Mouse (Mus musculus): ENCODE measurements around the gene Dhx29. TPM values are rescaled to one million over a fixed set of nuclear protein-coding genes. Genes with fewer than 3 reads are reported as not detected.

Gene Dhx29
- total RNA-seq (2021), result 10 to 100 TPM; 12.5 to 13.0 TPM
- long read RNA-seq, experiment 1, full-length matches to known transcripts, result 8 of 13 reads
- long read RNA-seq, experiment 1, partial matches to known transcripts, result 4 of 13 reads
- long read RNA-seq, experiment 1, other reads (novel, unspliced or antisense), result 1 of 13 reads
- long read RNA-seq, experiment 2, full-length matches to known transcripts, result 8 of 8 reads
- long read RNA-seq, experiment 2, partial matches to known transcripts, result 0 of 8 reads
- long read RNA-seq, experiment 2, other reads (novel, unspliced or antisense), result 0 of 8 reads

- peak; percentile 100 for DNase-seq
Observed at GRCm38 (mm10) chr13:112927287-112928001, at the start of gene Dhx29, which contains the start of gene Mtrex. Dhx29 (plus strand) TSS chr13:112927454. Mtrex (minus strand) TSS chr13:112927398.

- no peak for DNase-seq
Observed at GRCm38 (mm10) chr13:112887234-112887633, 40.0 kb upstream of the Dhx29 start.

GRCm38 (mm10) chr13:112902176-112902575, 25.1 kb upstream of the Dhx29 start:
- no peak for DNase-seq

GRCm38 (mm10) chr13:112909663-112910062, 17.6 kb upstream of the Dhx29 start:
- DNase-seq, result peak; percentile 51

GRCm38 (mm10) chr13:112910434-112910833, 16.8 kb upstream of the Dhx29 start:
- DNase-seq, result no peak

GRCm38 (mm10) chr13:112919141-112919865, 8.0 kb upstream of the Dhx29 start:
- DNase-seq, result no peak

- no peak for DNase-seq
Observed at GRCm38 (mm10) chr13:112920906-112921305, 6.3 kb upstream of the Dhx29 start.

DNA sequence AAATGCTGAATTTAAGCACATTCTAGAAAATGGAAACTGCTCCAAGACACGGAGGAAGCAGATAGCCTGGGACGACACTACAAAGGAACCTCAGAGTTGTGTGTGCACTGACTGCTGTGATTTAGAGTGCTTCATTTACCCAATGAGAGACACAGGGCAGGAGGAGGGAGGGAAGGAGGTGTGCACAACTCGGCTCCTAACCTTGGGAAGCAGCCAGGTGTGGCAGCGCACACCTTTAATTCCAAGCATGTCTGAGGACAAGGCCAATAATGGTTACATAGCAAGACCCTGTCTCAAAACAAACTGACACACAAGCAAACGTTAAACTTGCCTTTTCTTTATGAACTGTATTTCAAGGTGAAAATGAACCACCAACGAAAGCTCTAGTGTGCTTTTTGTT, 2.0 kb upstream of the Dhx29 start:
- DNase-seq, result no peak

DNA sequence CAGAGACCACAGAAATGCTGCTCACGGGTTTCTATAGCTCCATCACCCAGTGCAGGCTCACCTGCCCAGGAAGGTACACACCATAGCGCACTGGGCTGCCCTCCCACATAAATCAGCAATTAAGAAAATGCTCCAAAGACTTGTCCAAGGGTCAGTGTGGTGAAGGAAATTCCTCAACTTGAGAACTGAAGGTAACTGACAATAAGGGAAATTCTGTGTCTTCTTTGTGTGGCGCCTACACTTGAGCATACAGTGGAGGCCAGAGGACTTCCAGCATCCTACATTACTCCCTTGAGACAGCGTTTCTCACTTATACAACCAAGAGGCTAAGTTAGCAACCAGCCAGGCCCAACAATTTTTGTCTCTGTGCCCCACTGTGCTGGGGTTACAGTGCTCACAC, 1.3 kb upstream of the Dhx29 start:
- DNase-seq, result no peak

DNA sequence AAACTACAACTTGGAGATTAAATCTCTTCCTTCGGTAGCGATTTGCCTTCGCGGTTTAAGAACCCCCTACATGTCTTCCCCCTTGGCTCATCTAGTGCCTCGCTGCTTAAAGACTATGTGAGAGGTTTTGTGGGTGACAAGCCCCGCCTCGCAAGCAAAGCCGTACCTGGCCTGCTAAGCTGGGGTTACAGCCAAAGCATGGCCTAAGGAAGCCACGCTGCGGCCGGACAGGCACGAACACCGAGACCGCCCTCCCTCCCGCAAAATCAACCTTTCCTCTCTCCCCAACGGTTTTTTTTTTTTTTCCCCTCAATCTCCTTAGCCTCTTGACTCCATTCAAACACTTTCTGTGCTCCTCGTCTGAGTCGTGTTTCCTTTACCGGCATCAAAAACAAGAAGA, 458 bp upstream of the Dhx29 start:
- peak; percentile 40 for DNase-seq

GRCm38 (mm10) chr13:112928038-112928668, 899 bp downstream of the Dhx29 start:
- DNase-seq, result no peak

GRCm38 (mm10) chr13:112938130-112938529, 10.9 kb downstream of the Dhx29 start:
- no peak for DNase-seq

DNA sequence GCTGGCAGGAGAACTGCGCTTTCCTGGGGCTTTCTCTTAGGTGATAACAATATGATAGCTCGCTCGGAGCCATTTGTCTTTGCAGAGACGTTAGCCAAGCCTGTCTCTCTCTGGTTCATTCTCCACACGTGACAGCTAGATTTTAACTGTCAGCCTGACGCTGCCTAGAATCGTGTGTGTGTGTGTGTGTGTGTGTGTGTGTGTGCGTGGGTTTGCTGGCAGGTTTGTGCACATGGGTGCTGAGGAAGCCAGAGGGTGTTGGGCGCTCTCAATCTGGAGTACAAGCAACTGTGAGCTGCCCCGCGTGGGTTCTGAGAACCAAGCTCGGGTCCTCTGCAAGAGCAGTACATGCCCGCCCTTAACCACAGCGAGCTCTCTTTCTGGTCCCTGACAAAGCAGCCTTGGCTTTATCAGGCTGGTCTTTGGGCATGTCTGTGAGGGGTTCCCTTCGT, 14.7 kb downstream of the Dhx29 start:
- no peak for DNase-seq

GRCm38 (mm10) chr13:112945312-112945711, 18.1 kb downstream of the Dhx29 start:
- DNase-seq, result no peak

DNA sequence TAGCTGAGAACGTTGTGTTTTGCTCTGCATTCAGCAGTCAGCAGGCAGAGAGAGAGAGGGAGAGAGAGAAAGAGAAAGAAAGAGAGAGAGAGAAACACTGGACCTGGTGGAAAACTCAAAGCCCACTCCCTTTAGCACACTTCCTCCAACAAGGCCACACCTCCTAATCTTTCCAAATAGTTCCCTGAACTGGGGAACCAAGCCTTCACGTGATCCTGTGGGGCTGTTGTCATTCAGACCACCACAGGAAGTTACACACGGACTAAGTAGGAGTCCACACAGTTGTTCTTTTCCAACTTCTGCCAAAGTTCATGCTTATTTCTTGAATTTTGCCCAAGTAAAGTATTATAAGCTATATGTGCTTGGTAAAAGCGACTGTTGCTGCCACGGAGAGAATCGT, 18.6 kb downstream of the Dhx29 start:
- DNase-seq, result no peak

- no peak for DNase-seq
Observed at GRCm38 (mm10) chr13:112954067-112954466, 26.8 kb downstream of the Dhx29 start.

GRCm38 (mm10) chr13:112963081-112963480, 35.8 kb downstream of the Dhx29 start:
- DNase-seq, result no peak

GRCm38 (mm10) chr13:112964421-112964820, 37.2 kb downstream of the Dhx29 start:
- no peak for DNase-seq

GRCm38 (mm10) chr13:112967267-112967666, 40.0 kb downstream of the Dhx29 start:
- DNase-seq, result no peak

DNA sequence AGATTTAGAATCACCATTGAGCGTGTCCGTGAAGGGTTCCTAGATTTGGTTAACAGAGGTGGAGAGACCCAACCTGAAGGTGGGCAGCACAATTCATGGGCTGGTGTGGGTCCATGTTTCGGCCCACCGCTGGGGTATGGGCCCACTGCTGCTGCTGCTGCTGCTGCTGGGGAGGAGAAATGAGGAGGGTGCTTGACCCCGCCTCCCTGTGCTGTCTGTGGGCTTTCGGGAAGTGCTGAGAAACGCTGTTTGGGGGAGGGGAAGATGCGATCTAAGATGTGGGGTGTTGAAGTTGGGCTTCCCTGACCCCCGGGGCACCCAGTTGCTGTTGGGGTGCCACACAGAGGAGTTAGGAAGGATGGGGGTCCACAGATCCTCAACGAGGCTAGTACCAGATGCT, 49.5 kb downstream of the Dhx29 start:
- DNase-seq, result no peak

GRCm38 (mm10) chr13:112985605-112986450, 58.6 kb downstream of the Dhx29 start:
- no peak for DNase-seq

All from adrenal gland, postnatal 10 days (tissue).